21 mouse cellular contexts compared by ENCODE assay signal in genomic region chr13:114023541-114023940, GRCm38 (mm10).
A peak's percentile ranks its signal among the peaks of the same experiment; 100 is the strongest.
DNase-seq lines count a peak whose midpoint lies in the region; ATAC-seq and TF ChIP-seq lines count a peak whose summit lies in the region.
"Had no signal": no experiment of that assay in that cellular context is flagged by ENCODE, and none has a peak within 500 bp of the region (broad histone marks: within the 10 kb centered on the region; RNA-seq: fewer than 3 reads in every experiment).

No protein-coding gene starts in this region.

- no peak for TF ChIP-seq CTCF in liver, postnatal 0 days (IDR thresholded peaks at IDR 0.05; ENCODE audit: low read depth)

- intact Hi-C loops in heart, postnatal 10 days (cut with DNase I): no loop called here

- H3K36me3 ChIP-seq in lung, embryonic 16.5 days (ENCODE audit: control insufficient read depth, insufficient read depth, low read length): no peaks in the 10 kb centered on the region
- H3K36me3 ChIP-seq in liver, postnatal 0 days (replicated peaks; ENCODE audit: insufficient read depth, low read length): no peaks in the 10 kb centered on the region
- H3K36me3 ChIP-seq: embryonic facial prominence, embryonic 10.5 days; forebrain, embryonic 10.5 days; heart, embryonic 15.5 days had no signal

- no peak overlapping the region for H3K4me2 ChIP-seq in lung, embryonic 16.5 days (ENCODE audit: low read depth, low read length)
- H3K4me2 ChIP-seq in liver, postnatal 0 days (ENCODE audit: low read depth, low read length): no peak overlapping the region
- H3K4me2 ChIP-seq: heart, embryonic 15.5 days; hindbrain, embryonic 14.5 days had no signal

- H3K9me3 ChIP-seq in lung, embryonic 16.5 days (ENCODE audit: control insufficient read depth, low read length): no peaks in the 10 kb centered on the region
- H3K9me3 ChIP-seq in liver, postnatal 0 days (ENCODE audit: low read length): no peaks in the 10 kb centered on the region
- H3K9me3 ChIP-seq: embryonic facial prominence, embryonic 10.5 days; forebrain, embryonic 10.5 days; G1E; heart, embryonic 15.5 days; hindbrain, embryonic 10.5 days had no signal

- no peak for TF ChIP-seq EP300 in liver, postnatal 0 days (IDR thresholded peaks at IDR 0.05; ENCODE audit: low read depth)

- H3K9ac ChIP-seq in lung, embryonic 16.5 days (ENCODE audit: low read length): no peak overlapping the region
- H3K9ac ChIP-seq in liver, postnatal 0 days (replicated peaks): no peak overlapping the region
- H3K9ac ChIP-seq: heart, embryonic 15.5 days; hindbrain, embryonic 14.5 days had no signal

- DNase-seq in gastrocnemius, adult 18-20 months (ENCODE audit: low spot score): peak; percentile 24
- DNase-seq in gastrocnemius, adult 8-10 months (ENCODE audit: low spot score in 2 of 2): no peak
- DNase-seq in heart, postnatal 10 days: peak; percentile 19 to 28
- DNase-seq in heart, postnatal 4 days: no peak
- DNase-seq in lung, postnatal 36 days: no peak
- DNase-seq in liver, postnatal 0 days: no peak
- DNase-seq: adrenal gland, adult 8-10 months; adrenal gland, postnatal 36 days; B cell, adult 2 months; cerebellum, adult 2 months; cerebellum, postnatal 10 days had no signal

- no peak overlapping the region for H3K27ac ChIP-seq in lung, embryonic 16.5 days (ENCODE audit: low read length)
- H3K27ac ChIP-seq in liver, postnatal 0 days (ENCODE audit: low read depth): no peak overlapping the region
- H3K27ac ChIP-seq: embryonic facial prominence, embryonic 10.5 days; forebrain, embryonic 10.5 days; heart, embryonic 15.5 days; hindbrain, embryonic 10.5 days; hindbrain, embryonic 14.5 days had no signal

- no peak overlapping the region for H3K4me3 ChIP-seq in lung, embryonic 16.5 days (ENCODE audit: low read length)
- H3K4me3 ChIP-seq in liver, postnatal 0 days (ENCODE audit: low read depth, low read length): no peak overlapping the region
- H3K4me3 ChIP-seq: embryonic facial prominence, embryonic 10.5 days; forebrain, embryonic 10.5 days; heart, embryonic 15.5 days; hindbrain, embryonic 10.5 days had no signal

- no peaks in the 10 kb centered on the region for H3K27me3 ChIP-seq in lung, embryonic 16.5 days (ENCODE audit: control insufficient read depth, insufficient read depth, low read depth, low read length)
- H3K27me3 ChIP-seq in liver, postnatal 0 days (ENCODE audit: insufficient read depth, low read length): no peaks in the 10 kb centered on the region
- H3K27me3 ChIP-seq: heart, embryonic 15.5 days had no signal

- WGBS in lung, embryonic 16.5 days: 57% methylated on average over 7 of the region's 7 CpGs
- 91% methylated on average over 7 of the region's 7 CpGs for WGBS in liver, postnatal 0 days (ENCODE audit: insufficient replicate concordance)

- H3K4me1 ChIP-seq in lung, embryonic 16.5 days (replicated peaks; ENCODE audit: control insufficient read depth, insufficient read depth, low read length): no peaks in the 10 kb centered on the region
- H3K4me1 ChIP-seq in liver, postnatal 0 days (ENCODE audit: insufficient read depth): no peaks in the 10 kb centered on the region
- H3K4me1 ChIP-seq: embryonic facial prominence, embryonic 10.5 days; forebrain, embryonic 10.5 days; heart, embryonic 15.5 days; hindbrain, embryonic 10.5 days had no signal

- ATAC-seq in lung, embryonic 16.5 days (ENCODE audit: low read depth): peak; percentile 67; the same call in 1 of the 2 replicates
- no peak for ATAC-seq in liver, postnatal 0 days
- ATAC-seq: CD4-positive, CD25-positive, alpha-beta regulatory T cell, adult 4 months; forebrain, embryonic 14.5 days; intestine, embryonic 16.5 days had no signal

Comparison
In these comparisons a context has a peak if more than half of its experiments do, and no peak if none do; other contexts are left out.
1. DNase-seq: peak in gastrocnemius, adult 18-20 months (single experiment) and heart, postnatal 10 days (2 of 2); none in gastrocnemius, adult 8-10 months (0 of 2), heart, postnatal 4 days (single experiment), lung, postnatal 36 days (single experiment) and liver, postnatal 0 days (single experiment).